Mouse (Mus musculus): ENCODE measurements around the gene BC005624.

The BC005624 gene

DNA sequence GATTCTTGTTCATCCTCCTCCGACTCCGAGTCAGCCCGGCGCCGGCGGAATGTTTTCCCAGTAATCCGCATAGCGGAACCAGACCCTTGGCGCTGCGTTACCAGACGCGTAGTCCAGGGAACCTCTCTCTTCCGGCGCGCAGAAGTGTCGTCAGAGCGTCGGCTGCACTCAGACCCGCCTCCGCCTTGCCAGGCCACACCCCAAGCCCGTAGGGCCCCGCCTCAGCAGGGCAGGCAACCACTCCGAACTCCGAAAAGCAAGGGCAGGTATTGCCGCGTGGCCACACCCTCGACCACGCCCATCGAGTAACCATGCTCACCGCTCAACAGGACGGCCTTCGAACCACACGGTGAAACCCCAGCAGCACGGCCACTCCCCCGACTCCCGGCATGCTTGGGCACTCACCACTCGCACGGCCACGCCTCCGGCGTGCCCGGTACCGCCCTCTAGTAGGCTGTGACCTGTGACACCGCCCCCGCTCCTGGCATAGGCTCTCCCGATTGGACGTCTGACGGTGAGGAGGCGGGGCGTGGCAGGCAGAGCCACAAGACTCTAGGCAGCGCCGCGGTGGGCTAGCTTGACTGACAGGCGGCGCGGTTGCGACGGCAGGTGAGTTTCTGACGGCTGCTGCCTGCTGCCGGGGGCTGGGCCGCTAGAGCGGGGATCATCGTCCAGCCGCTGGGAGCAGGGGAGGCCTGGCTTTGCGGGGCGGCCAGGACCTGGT lies at the start of gene BC005624, which contains the start of gene Usp20:
BC005624 (minus strand) TSS at position 412 of the 724 bp plus-strand sequence.
Usp20 (plus strand) TSS at position 490 of the 724 bp plus-strand sequence.
- peak; percentile 99 for DNase-seq

DNA sequence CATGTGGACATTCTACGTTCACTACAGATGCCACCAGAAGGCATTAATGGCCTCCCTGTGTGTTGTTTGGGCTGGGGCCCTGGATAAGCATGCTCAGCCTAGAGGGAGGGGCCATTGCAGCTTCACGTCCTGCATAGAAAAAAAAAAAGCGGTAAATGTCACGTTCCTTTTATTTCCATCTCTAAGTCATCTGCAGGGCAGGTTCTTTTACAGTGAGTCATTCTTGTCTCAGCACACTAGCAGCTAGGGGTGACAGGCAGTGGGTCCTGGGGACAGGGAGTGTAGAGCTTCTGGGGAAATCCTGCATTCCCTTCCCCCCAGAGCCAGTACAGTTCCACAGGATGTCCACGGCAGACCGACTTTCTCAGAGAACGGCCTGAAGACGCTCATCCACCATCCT lies 44.6 kb upstream of the BC005624 start:
- DNase-seq: no peak

DNA sequence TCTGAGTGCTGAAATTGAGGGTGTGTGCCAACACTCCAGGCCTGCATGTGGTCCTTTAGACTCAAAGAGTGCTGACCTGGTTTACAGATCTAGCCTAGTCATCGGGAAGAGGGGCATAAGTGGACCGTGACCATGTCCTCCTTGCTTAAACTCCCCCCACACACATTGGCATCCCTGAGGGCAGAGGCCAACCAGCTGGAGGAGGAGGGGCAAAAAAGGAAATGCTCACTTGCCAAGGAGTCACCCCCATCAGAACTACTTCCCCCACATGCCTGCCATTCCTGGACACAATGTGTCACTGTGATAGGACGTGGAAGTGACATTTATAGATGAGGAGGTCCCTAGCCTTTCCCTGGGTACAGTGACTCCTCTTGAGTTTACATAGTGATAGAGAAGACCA lies 43.5 kb upstream of the BC005624 start:
- no peak for DNase-seq

DNA sequence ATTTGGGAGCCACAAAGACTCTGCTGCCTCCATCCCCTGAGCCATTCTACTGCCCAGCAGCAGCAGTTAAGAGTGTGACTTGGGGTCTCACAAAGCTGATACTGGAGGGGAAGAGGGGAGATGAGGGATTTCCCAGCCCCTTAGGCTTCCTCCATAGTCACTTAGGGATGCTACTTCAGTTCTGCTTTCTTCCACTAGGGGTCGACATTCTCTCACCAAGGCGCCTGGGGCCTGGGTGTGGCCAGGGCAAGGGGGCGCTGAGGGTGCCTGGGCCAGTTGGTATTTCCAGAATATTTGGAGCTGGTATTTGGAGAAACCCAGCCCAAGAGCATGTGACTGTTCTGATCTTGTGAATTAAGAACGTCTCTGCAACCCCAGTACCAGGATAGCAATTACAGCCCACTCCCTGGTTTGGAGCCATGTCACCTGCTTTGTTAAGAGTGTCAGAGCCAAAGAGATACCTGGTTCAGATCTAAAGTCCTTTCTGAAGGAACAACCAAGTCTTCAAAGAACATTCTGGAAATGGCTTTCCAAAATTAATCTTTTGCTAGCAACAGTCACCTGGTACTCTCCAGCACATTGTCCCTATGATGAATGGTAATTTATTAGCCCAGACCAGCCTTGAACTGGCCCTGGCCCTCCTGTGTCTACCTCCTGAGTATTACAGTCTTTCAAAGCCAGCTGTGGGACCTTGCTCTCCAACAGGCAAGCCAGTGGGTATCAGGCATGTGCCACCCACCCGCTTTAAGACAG lies 42.8 kb upstream of the BC005624 start:
- peak; percentile 78 for DNase-seq

DNA sequence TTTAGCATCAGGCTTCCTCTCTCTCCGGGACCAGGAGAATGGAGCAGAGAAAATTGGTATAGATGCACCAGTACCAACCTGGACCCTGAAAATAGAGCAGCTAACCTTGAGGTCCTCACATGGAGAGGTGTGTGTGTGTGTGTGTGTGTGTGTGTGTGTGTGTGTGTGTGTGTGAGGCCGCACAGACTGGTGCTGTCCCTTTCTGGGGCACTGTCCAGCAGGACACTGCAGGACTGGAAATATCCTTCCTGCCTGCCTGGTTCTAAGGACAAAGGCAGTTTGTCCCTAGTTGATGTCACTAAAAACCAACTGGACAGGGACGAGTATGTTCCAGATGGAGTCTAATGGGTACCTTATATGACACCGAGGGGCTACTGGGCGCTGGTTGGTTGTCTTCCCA lies 41.9 kb upstream of the BC005624 start:
- no peak for DNase-seq

DNA sequence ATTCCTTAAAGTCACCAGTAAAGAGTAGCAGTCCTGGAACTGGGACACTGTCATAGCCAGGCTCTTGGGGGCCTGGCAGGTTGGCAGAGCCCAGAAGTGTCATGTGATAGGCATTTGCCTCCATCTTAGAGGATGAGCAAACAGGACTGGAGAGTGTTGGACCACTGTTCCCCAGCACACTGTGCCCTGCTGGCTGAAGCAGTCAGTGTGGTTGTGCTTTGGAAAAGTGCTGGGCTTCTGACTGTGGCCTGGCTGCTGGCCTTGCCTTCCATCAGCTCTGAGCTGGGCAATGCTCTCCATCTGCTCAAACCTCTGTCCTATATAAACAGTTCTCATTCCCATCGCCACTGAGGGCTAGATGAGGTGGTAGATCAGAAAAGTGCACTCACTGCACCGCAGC lies 38.2 kb upstream of the BC005624 start:
- no peak for DNase-seq

DNA sequence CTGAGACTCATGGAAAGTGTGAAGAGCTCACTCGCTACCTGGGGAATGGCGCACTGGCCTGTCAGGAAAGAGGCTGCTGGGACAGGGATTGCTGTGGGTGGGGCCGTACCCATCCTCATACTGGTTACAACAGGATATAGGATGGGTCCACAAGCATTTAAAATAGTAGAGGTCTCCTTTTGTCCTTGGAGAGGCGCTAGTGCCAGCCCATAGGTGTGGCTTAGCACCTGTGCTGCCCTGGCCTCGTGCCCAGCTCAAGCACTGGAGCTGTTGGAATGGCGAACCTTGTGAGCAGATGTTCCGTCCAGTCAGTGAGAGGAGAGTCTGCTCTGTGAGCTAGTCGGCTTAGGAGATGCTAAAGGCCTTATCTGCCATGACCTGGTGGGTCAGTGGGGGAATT lies 37.0 kb upstream of the BC005624 start:
- peak; percentile 62 for DNase-seq

DNA sequence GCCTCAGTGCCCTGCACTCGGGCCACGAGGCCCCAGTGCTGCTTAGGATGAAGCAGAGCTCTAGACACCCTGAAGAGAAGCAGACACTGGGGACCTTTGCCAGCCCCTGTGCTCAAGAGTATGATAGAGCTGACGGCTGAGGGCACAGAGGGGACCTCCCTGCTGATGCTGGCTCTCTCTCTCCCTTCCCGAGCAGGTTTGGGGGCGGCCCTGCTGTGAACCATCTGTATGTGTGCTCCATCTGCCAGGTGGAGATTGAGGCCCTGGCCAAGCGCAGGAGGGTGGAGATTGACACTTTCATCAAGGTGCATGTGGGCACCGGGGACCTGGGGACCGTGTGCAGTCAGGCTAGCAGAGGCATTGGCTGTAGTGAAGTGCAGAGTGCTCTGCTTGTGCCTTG lies 36.5 kb upstream of the BC005624 start:
- DNase-seq: peak; percentile 92

DNA sequence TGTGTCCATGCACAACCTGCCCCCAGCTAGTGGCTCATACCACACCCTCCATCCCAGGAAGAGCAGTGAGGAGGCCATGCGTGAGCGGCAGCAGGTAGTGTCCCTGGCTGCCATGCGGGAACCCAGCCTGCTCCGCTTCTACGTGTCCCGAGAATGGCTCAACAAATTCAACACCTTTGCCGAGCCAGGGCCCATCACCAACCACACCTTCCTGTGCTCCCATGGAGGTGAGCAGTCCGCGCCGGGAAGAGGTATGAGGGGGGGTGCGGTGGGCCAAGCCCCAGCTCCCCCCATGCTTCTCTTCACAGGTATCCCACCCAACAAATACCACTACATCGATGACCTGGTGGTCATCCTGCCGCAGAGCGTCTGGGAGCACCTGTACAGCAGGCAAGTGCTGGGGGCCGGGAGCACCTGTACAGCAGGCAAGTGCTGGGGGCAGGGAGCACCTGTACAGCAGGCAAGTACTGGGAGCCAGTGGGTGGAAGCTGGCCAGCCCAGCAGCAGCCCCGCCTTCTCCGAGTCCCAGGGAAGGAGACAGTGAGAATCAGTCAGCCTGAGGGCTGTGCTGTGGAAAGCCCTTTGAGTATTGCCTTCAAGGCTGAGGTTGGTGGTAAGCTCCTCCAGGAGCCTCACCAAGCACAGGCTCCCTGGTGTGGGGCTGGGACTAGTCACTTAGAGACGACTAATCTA lies 35.8 kb upstream of the BC005624 start:
- DNase-seq: peak; percentile 64

DNA sequence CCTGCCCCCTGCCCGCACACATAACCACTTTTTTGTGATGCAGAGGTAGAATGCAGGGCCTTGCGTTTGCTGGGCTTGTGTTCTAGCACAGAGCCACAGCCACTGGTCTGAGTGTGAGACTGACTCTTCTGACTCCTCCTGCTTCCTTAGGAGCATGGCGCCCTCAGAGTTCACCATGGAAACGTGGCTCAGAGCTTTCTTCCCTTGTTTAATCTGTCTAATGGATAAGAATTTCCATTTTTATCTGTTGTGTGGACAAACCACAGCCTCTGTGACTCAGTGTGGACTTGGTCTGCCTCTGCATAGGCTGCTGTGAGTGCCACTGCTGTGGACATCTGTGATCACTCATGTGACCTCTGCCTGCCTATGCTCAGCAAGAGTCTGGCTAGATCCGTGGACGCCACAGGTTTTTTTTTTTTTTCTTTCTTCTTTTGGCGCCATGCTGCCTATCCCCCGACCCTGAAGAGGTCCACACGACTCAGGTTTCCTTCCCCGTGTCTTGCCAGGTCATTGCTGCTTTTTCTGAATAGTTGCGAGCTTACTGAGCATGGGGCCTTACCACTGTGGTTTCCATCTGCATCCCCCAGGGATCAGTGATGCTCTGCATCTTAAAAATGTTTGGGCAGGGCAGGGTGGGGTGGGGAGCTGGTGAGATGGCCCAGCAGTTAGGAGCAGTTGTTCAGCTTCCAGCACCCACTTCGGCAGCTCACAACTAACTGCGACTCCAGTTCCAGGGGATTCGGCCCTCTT lies 31.5 kb upstream of the BC005624 start:
- no peak for DNase-seq

DNA sequence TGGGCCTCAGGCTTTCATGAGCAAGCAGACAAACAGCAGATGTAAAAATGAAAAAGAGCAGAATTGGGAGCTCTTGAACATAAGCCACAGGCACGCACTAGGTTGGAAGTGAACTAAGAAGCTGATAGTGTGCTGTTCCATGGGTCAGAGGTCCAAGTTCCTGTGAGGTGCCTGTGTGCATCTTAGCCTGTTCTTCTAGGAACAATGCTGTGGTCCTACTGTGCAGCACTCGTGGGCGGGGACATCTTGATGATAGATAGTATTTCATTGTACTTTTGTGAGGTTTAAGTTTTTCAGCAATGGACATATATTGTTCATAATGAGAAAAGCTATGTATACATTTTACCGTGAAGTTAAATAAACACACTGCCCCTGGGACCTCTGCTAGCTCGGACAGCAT lies 25.2 kb upstream of the BC005624 start:
- no peak for DNase-seq

DNA sequence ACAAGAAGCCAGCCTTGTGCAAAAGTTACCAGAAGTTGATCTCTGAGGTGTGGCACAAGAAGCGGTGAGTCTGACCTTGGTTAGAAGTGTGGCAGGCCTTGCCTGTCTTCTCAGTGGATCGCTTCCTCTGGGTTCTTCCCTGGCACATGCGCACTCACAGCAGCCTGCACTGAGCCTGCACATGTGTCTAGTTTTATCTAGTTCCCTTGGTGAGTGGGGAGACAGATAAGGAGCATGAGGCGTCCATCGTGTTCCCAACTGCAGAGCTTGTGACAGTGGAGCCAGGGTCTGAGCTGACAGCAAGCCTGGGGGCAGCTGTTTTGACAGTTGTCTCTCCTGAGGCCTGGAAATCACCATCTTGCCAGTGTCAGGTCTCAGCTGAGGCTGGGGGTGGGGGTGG lies 24.4 kb upstream of the BC005624 start:
- DNase-seq: no peak

DNA sequence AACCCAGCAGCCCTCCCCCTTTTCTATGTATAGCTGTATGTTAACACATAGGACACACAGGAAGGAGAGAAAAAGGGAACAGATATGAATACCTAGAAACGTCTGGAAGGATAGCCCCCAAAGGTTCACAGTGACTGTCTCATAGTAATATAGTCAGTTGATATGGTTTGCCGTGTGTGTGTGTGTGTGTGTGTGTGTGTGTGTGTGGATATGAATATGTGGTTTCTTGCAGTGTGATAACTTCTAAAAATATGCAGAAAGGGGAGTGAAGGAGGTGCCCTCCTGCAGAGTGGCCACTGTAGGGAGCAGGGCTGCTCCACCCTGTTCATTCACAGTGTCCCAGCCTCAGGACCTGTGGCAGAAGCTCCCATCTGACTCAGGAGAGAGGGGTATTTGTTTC lies 23.5 kb upstream of the BC005624 start:
- no peak for DNase-seq

DNA sequence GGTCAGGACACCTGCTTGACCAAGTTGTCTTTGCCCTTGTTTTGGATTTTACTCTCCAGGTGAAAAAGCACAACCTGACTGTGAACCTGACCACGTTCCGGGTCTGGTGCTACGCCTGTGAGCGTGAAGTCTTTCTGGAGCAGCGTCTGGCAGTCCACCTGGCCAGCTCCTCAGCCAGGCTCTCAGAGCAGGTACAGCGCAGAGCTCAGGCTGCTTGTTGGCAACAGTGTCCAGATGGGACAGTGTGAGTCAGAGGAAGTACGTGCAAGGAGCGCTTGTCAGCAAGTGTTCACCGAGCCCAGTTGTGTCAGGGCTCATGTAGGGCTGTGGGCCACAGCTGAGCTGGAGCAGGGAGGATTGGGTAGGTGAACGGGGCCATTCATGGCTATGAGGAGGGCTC lies 20.9 kb upstream of the BC005624 start:
- no peak for DNase-seq

DNA sequence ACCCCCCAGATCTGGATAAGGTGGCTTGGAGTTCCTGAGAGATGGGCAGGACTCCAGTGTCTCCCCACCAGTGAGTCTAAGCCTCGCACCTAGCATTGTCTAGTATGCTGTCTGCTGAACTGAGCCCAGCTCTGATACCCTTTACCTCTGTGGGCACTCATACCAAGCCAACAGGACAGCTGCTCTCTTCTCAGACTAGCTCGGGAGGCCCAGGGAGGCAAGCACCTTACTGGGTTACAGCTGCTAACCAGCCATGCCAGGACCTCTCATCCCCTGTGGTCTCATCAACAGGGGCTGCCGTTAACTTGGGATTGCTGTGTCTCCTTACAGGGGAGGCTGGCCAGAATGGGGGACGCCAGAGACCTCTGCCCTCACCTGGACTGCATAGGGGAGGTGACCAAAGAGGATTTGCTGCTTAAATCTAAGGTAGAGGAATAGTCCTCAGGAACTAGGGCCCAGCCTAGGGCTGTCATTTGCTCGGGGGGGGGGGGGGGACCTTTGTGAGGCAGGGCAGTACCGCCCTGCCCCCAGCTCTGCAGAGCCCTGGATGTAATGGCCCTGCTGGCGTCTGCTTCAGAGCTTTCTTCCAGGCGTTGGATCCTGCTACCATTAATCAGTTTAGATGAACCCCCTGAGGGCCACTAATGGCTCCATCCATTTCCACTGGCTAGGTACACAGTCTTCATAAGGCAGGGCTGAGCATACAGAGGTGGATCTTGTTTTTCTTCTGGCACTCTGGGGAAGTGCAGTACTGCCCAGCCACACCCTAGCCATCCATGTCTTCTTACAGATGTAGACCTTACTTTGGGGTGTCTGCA lies 16.7 kb upstream of the BC005624 start:
- DNase-seq: no peak

DNA sequence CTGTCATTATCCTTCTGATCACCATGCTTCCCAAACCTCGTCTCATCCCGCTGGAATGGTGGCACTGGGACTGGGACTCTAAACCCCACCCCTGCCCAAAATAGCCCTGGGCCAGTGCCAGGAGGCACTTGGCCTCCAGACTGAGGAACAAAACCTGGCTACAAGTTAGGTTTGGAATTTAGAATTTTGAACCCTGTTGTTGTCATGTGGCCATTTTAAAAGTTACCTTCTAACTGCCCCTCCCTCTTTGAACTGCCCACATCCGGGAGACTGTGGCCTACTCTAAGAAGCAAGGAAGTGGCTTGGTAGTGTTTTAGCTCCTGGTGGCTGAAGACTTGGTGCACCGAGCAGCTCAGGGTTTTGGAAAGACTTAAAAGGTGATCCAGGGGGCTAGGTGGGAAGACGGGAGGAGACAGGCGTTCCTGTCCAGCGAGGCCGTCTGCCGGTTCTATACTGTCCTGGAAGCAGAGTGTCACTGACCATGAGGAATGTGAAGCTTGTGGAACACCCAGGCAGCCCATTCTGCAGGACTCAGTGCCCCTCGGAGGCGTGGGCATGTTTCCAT lies 13.5 kb upstream of the BC005624 start:
- DNase-seq: no peak

DNA sequence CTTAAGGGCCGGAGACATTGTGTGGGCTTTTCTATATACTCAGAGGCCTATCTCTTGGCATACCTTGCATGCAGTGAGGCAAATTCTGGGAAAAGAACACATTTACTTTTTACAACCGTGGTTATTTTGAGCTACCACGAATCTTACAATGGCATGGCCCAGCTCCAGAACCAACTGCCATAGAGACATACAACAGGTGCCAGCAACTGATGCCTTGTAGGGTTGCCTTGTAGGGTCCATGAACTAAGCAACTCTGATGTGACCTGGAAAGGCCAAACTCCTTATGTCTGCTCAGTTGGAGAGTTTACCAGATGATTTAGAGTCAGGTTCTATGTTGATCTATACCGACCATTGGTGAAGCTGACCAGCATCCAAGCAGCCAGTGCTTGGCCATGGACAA lies 12.9 kb upstream of the BC005624 start:
- DNase-seq: no peak

DNA sequence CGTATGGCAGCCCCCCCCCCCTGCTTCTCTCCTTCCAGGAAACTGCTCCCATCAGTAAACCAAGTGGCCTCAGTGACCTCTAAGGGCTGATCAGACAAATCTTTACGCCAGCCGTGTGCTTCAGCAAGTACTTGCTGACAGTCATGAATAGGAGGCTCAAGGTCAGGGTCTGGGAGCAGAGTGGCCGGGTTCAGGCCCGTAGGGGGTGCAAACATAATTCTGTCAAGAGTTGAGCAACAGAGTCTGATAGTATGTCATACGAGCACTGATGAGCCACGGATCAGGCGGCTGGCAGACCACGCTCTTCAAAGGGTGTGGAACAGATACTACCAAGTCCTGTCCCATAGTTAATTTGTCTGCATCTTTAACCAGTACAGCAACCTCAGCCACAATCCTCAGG lies 8.2 kb upstream of the BC005624 start:
- no peak for DNase-seq

DNA sequence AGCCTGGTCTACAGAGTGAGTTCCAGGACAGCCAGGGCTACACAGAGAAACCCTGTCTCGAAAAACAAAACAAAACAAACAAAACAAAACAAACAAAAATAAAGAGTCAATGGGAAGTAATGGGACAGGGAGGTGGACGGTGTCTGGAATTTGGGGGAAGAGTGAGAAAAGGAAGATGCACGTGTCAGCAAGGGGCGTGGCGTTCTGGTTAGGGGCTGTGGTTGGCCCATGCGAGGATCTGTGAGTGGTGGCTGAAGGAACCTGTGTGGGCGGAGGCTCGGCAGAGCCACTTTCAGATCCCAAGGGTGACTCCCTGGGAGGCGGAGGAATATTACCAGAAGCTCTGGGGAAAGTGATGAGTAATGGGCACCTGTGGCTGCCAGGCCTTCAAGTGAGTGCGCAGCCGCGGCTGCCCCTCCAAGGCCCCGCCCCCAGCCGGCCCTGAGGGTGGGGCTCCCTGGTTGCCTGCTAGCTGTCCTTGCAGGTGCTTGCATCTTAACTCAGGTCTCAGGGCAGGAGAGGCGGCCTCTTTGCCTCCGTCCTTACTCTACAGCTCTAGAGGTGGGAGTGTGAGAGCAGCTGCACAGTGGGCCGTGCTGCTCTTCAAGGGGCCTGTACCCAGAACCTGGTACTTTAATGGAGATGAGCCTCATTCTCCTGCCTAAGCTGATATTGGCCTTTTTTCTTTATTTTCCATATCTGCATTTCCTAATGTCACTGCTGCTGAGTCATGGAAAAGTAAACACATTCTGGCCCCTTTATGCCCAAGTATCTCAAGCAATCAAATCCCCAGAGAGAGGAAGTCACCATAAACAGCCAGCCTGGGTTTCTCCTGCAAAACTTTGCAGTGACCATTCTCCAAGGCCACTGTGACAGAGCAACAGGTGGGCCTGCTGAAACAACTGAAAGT lies 3.4 kb upstream of the BC005624 start:
- peak; percentile 34 for DNase-seq

DNA sequence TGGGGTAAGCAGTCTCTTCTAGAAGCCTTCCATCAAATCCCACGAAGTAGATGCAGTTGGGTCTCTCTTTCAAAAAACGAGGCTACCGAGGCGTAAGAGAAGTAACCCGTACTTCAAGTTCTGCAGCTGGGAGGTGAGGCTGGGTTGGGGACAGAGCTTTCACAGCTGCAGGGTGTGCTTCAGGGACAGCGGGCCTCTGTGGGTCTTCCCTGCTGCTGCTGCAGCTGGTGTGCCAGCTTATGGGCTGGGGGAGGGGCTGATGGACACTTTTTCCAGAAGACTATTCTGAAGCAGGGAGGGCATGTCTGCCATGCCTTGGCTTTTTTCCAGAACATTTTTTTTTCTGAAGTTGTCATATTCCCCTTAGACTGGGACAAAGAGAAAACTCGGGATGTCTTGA lies 1.0 kb upstream of the BC005624 start:
- peak; percentile 35 for DNase-seq

Data from cerebellum, adult 11 months (tissue).